Mouse (Mus musculus): ENCODE measurements around the gene Id3. TPM values are rescaled to one million over a fixed set of nuclear protein-coding genes. Genes with fewer than 3 reads are reported as not detected.
"Not testable (repeated sequence)": the region's sequence is repeated elsewhere in the genome, so short reads cannot be mapped to it uniquely, and the experiment has no call there.

Id3 gene
- 41.3 and 42.6 TPM in 2 replicates for polyA plus RNA-seq (2015; fragmentation: Nextera tagmentation; extraction: Ambion mirVana)

- peak within 1 kb of the TSS; percentile 56 for H3K4me3 ChIP-seq (replicated peaks)
- under 1% methylated on average over 39 of the region's 39 CpGs for WGBS (ENCODE audit: insufficient replicate concordance)
- peak within 1 kb of the TSS; percentile 35; the same call in 1 of the 2 replicates for H3K9ac ChIP-seq
- peak; percentile 72 for ATAC-seq (ENCODE audit: insufficient read depth)
- peaks cover 80% of the 10 kb centered on the region for H3K4me1 ChIP-seq (replicated peaks)
- no peaks in the 10 kb centered on the region for H3K36me3 ChIP-seq (replicated peaks)
- peaks cover 100% of the 10 kb centered on the region for H3K27me3 ChIP-seq
- no peaks in the 10 kb centered on the region for H3K9me3 ChIP-seq (replicated peaks)
- H3K4me2 ChIP-seq: peak within 1 kb of the TSS; percentile 66
- H3K27ac ChIP-seq (replicated peaks): peak within 1 kb of the TSS; percentile 74
Observed at GRCm38 (mm10) chr4:136143193-136143976, at the start of gene Id3. Gene Id3, plus strand, starts transcription at chr4:136143497.

DNA sequence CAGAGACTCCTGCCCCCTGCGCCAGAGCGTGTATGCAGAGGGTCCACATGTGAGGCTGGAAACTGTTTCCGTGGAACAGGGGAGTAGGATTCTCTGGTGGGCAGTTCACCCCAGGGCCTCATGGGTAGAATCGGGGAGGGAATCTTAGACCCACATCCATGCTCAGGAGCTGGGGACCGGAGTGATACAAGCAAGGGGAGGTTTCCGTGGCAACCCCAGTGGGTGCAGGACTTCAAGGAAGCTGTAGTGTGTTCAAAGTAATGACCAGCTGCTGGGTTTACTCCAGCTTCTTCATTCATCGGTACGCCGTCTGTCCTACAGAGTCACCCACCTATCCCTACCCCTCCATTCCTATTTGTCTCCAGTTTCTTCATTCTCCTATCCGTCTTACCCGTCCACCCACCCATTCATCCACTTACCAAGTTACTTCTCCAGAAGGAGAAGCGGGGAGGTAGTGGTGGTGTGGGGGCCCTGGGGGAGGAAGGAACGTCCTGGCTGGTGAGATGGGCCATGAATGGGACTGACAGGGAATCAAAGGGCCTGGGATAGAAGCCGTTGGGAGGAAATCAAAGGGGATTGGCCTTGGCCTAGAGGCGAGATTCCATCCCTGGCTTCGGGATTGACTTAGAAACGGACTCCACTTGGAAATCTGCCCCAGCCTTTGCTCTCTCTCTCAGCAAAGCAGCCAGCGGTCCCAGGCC lies 48.6 kb upstream of the Id3 start:
- Histone ChIP-seq H3K4me1 (replicated peaks) (no peaks in the 10 kb centered on the region), H3K36me3 (replicated peaks) (no peaks in the 10 kb centered on the region), H3K27ac (replicated peaks) (no peak overlapping the region), H3K9me3 (replicated peaks) (no peaks in the 10 kb centered on the region), H3K9ac (no peak overlapping the region), H3K4me3 (replicated peaks) (no peak overlapping the region), H3K27me3 (peaks cover 7% of the 10 kb centered on the region; the same call in 1 of the 2 replicates), H3K4me2 (no peak overlapping the region)
- ATAC-seq (ENCODE audit: insufficient read depth): no peak
- WGBS (ENCODE audit: insufficient replicate concordance): 67% methylated on average over 18 of the region's 18 CpGs

DNA sequence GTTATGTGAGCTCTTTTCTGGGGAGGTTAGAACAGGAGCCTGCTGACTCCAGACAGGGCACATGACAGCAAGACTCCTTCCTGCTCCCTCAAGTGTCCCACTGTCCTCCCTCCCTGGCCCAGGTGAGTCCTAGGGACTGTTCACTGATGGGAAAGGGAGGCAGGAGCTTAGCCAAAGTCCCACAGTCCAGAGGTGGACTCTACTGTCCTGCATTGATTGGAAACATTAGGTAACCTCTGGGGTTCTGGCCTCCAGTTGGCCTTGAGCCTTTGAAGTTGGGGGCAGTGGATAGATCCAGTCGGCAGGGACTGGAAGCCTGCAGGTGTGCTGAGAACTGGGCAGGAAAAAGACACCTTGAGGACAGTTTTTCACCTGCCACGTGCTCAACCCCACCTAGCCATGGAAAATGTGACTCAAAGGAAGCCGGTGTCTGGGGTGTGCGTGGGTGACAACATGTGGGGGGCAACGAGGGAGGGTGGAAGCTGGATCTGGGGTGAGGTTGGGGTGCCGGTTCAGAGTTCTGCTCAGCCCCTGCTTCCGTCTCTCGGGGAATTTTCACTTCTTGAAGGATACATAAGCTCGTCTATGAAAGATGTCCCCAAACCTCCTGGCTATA lies 47.7 kb upstream of the Id3 start:
- 56% methylated on average over 9 of the region's 9 CpGs for WGBS (ENCODE audit: insufficient replicate concordance)
- no peak; the same call in 1 of the 2 replicates for ATAC-seq (ENCODE audit: insufficient read depth)
- Histone ChIP-seq H3K4me3 (replicated peaks) (no peak overlapping the region), H3K4me2 (no peak overlapping the region), H3K9me3 (replicated peaks) (no peaks in the 10 kb centered on the region), H3K27me3 (peaks cover 7% of the 10 kb centered on the region; the same call in 1 of the 2 replicates), H3K36me3 (replicated peaks) (no peaks in the 10 kb centered on the region), H3K4me1 (replicated peaks) (no peaks in the 10 kb centered on the region), H3K27ac (replicated peaks) (no peak overlapping the region), H3K9ac (no peak overlapping the region)

DNA sequence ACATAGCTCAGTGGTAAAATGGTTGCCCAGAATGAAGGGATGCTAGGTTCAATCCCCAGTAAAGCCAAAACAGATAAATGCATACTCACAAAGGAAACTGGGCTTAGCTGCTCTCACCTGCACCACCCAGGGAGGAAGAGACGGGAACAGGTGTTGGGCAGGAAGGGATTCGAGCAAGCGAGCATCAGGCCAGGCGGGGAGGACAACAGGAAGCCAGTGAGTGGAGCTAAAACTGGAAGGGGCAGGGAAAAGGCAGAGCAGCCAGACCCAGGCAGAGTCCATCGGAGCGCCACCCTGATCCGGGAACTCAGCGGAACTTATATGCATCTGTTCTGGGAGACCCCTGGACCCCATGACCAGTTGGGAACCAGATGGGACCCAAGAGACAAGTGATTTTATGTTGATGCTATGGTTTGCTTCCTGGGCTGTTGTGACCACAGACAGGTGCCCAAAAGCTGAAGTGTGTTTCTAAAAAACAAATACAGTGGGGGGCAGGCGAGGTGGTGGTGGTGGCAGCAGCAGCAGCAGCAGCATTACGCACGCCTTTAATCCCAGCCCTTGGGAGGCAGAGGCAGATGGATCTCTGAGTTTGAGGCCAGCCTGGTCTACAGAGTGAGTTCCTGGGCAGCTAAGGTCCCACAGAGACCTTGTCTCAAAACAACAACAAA lies 46.7 kb upstream of the Id3 start:
- H3K27ac ChIP-seq (replicated peaks): no peak overlapping the region
- peaks cover 7% of the 10 kb centered on the region; the same call in 1 of the 2 replicates for H3K27me3 ChIP-seq
- no peaks in the 10 kb centered on the region for H3K36me3 ChIP-seq (replicated peaks)
- no peak for ATAC-seq (ENCODE audit: insufficient read depth)
- no peaks in the 10 kb centered on the region for H3K4me1 ChIP-seq (replicated peaks)
- H3K9ac ChIP-seq: no peak overlapping the region
- H3K4me3 ChIP-seq (replicated peaks): no peak overlapping the region
- no peak overlapping the region for H3K4me2 ChIP-seq
- H3K9me3 ChIP-seq (replicated peaks): no peaks in the 10 kb centered on the region
- WGBS (ENCODE audit: insufficient replicate concordance): 46% methylated on average over 11 of the region's 11 CpGs

DNA sequence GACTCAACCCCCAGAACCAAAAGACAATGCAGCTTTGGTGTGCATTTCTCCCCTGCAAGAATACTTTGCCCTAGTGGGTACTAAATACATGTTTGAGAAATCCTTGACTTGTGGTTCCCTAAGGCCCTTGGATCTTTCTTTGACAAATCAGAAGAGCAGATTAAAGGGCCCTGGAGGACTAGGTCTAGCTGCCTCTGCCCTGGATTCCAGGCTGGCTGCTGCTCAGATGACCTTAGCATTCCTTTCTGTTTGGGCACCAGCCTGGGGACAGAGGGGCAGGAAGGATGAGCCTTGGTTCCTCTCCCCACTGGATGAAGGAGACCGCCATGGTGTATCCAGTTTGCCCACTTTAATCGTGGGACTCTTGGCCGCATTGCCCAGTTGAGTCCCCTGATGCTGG lies 44.9 kb upstream of the Id3 start:
- no peaks in the 10 kb centered on the region for H3K9me3 ChIP-seq (replicated peaks)
- no peaks in the 10 kb centered on the region for H3K4me1 ChIP-seq (replicated peaks)
- no peak overlapping the region for H3K4me2 ChIP-seq
- H3K27me3 ChIP-seq: peaks cover 12% of the 10 kb centered on the region; the same call in 1 of the 2 replicates
- no peaks in the 10 kb centered on the region for H3K36me3 ChIP-seq (replicated peaks)
- WGBS (ENCODE audit: insufficient replicate concordance): 71% methylated on average over 3 of the region's 3 CpGs
- no peak overlapping the region for H3K9ac ChIP-seq
- H3K27ac ChIP-seq (replicated peaks): no peak overlapping the region
- H3K4me3 ChIP-seq (replicated peaks): no peak overlapping the region
- no peak for ATAC-seq (ENCODE audit: insufficient read depth)

DNA sequence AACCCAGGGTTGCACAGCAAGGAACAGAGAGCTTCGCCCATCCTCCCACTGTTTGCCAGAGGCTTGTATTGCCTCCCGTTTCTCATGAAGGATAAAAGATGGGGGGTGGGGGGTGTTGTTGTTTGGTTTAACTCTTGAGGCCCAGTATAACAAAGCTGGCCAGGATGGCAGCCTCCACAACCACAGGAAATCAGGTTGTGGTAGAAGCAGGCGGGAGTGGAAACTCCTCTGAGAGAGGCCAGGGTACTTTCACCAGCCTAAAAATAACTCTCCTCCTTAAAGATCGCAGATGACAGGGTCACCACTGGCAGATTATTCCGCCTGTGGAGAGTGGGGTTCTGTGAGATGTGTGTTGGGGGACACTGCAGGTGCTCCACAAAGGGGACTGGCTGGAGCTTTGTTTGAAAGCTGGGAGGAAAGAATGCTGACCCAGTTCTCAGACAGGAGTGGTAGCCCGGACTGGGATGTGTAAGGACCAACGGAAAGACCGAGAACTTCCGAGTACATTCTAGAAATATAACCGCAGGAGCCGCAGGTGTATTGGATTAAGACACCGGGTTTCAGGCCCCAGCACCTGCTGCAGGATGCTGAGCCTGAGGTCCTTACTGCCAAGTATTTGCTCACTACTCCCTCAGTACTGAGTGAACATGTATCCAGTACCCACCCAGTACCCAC lies 42.8 kb upstream of the Id3 start:
- ATAC-seq (ENCODE audit: insufficient read depth): no peak
- H3K9ac ChIP-seq: no peak overlapping the region
- H3K4me2 ChIP-seq: no peak overlapping the region
- no peaks in the 10 kb centered on the region for H3K4me1 ChIP-seq (replicated peaks)
- no peak overlapping the region for H3K4me3 ChIP-seq (replicated peaks)
- H3K9me3 ChIP-seq (replicated peaks): no peaks in the 10 kb centered on the region
- peaks cover 31% of the 10 kb centered on the region for H3K27me3 ChIP-seq
- H3K27ac ChIP-seq (replicated peaks): no peak overlapping the region
- H3K36me3 ChIP-seq (replicated peaks): no peaks in the 10 kb centered on the region
- 43% methylated on average over 12 of the region's 12 CpGs for WGBS (ENCODE audit: insufficient replicate concordance)

DNA sequence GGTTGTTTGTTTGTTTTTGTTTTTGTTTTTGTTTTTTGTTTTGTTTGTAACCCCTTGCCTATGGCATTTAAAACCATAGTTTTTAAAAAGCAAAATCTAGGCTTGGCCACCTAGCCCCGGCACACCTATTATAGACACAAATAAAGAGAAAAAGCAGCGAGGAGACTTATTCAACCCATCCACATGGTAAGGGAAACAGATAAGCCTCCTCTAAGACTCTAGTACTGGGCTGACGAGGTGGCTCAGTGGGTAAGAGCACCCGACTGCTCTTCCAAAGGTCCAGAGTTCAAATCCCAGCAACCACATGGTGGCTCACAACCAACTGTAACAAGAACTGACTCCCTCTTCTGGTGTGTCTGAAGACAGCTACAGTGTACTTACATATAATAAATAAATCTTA lies 41.5 kb upstream of the Id3 start:
- WGBS (ENCODE audit: insufficient replicate concordance): 51% methylated on average over 4 of the region's 4 CpGs

DNA sequence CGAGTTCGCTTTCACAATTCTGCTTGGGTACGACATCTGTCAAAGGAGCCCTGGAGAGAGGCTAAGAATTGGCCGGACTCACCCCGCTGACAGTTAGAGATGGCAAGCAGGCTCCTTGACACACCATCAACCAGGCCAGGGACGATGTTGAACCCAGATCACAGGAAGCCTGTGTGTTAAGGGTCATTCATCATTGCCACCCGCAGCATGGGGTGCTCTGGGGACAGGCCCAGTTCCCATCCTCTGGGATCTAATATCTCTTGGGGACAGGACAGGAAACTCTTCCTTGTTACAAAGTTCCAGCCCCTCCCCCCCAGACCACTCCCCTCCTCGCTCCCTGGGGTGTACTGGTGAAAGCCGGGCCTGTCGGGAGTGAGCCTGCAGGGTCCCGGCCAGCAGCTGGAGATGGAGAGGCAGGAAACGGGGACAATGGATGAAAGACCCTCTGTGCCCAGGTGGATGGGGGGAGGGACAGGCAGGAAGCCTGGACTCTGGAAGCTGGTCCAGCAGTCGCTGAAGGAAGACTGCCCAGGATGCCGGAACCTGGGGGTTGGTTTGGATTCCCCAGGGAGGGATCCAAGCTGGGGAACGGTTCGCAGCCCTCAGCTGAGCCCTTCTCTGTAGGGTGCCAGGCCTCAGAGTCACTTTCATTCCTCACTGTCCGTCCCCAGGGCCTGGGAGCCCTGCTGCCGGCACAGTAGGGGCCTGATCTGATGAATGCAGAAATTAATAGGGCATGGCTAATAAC lies 38.5 kb upstream of the Id3 start:
- H3K36me3 ChIP-seq (replicated peaks): no peaks in the 10 kb centered on the region
- H3K4me2 ChIP-seq: no peak overlapping the region
- no peaks in the 10 kb centered on the region for H3K9me3 ChIP-seq (replicated peaks)
- H3K27ac ChIP-seq (replicated peaks): no peak overlapping the region
- peaks cover 31% of the 10 kb centered on the region for H3K27me3 ChIP-seq
- no peaks in the 10 kb centered on the region for H3K4me1 ChIP-seq (replicated peaks)
- ATAC-seq (ENCODE audit: insufficient read depth): no peak
- whole genome bisulfite sequencing (ENCODE audit: insufficient replicate concordance): 32% methylated on average over 18 of the region's 18 CpGs
- no peak overlapping the region for H3K4me3 ChIP-seq (replicated peaks)
- no peak overlapping the region for H3K9ac ChIP-seq

More for the DNA sequence above, 41.5 kb upstream of the Id3 start:
- H3K36me3 ChIP-seq (replicated peaks); H3K9ac ChIP-seq; H3K27ac ChIP-seq (replicated peaks); H3K4me3 ChIP-seq (replicated peaks); H3K4me1 ChIP-seq (replicated peaks); ATAC-seq (ENCODE audit: insufficient read depth); H3K9me3 ChIP-seq (replicated peaks); H3K4me2 ChIP-seq: not testable (repeated sequence)
- H3K27me3 ChIP-seq: peaks cover 31% of the 10 kb centered on the region

- no peaks in the 10 kb centered on the region for H3K4me1 ChIP-seq (replicated peaks)
- no peak overlapping the region for H3K4me3 ChIP-seq (replicated peaks)
- H3K4me2 ChIP-seq: no peak overlapping the region
- H3K9me3 ChIP-seq (replicated peaks): no peaks in the 10 kb centered on the region
- H3K27me3 ChIP-seq: peaks cover 31% of the 10 kb centered on the region
- H3K27ac ChIP-seq (replicated peaks): no peak overlapping the region
- no peak for ATAC-seq (ENCODE audit: insufficient read depth)
- no peaks in the 10 kb centered on the region for H3K36me3 ChIP-seq (replicated peaks)
- H3K9ac ChIP-seq: no peak overlapping the region
- WGBS (ENCODE audit: insufficient replicate concordance): 51% methylated on average over 7 of the region's 7 CpGs
Observed at GRCm38 (mm10) chr4:136106880-136107301, 36.4 kb upstream of the Id3 start.

- WGBS (ENCODE audit: insufficient replicate concordance): 49% methylated on average over 2 of the region's 2 CpGs
- H3K4me2 ChIP-seq: no peak overlapping the region
- ATAC-seq (ENCODE audit: insufficient read depth): no peak
- H3K27me3 ChIP-seq: peaks cover 23% of the 10 kb centered on the region
- H3K4me1 ChIP-seq (replicated peaks): no peaks in the 10 kb centered on the region
- no peaks in the 10 kb centered on the region for H3K9me3 ChIP-seq (replicated peaks)
- no peaks in the 10 kb centered on the region for H3K36me3 ChIP-seq (replicated peaks)
- H3K4me3 ChIP-seq (replicated peaks): no peak overlapping the region
- no peak overlapping the region for H3K9ac ChIP-seq
- H3K27ac ChIP-seq (replicated peaks): no peak overlapping the region
Observed at GRCm38 (mm10) chr4:136109153-136109552, 34.1 kb upstream of the Id3 start.

Data from liver, embryonic 15.5 days (tissue).